Mouse (Mus musculus): Measurements from ENCODE around the gene Oprl1.

GRCm38 (mm10) chr2:181691083-181691482, 23.7 kb upstream of the Oprl1 start:
- TF ChIP-seq CTCF (IDR thresholded peaks at IDR 0.05; ENCODE audit: low read depth, low read length) (no peak), EP300 (IDR thresholded peaks at IDR 0.05; ENCODE audit: insufficient read depth, low read depth, low read length) (no peak)
